Mouse (Mus musculus): Measurements from ENCODE around the gene Cntn5.

DNA sequence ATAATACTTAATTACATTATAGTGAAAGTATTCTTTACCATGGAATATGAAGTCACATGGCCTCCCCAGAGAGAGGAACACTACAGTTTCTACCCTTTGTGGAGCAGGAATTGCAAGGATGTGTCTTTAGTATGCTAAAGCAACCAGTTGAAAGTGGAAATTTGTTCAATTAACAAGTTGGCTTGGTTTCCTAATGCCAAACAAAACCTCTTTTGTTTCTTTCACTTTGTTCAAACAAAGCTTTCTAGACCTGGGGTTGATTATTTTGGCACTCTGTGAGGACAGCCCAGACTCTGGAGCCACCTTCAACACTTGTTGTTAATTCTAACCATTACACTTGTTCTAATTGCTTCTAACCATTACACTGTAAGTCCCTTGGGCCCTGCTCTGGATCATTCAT is 718.5 kb downstream of the Cntn5 start:
- TF ChIP-seq GATA1 (IDR thresholded peaks at IDR 0.05; ENCODE audit: borderline replicate concordance, low read length) = no peak
- no peak for TF ChIP-seq FLI1 (IDR thresholded peaks at IDR 0.05; ENCODE audit: low read length)
